Mouse (Mus musculus) c-Kit-negative CD71-positive TER-119-positive erythroid progenitor cells, embryonic 14.5 days (primary cell): ENCODE data around the gene Il31.
A peak's percentile ranks its signal among the peaks of the same experiment; 100 is the strongest.
"Not testable (repeated sequence)": the region's sequence is repeated elsewhere in the genome, so short reads cannot be mapped to it uniquely, and the experiment has no call there.

ENCODE experiments used
- DNase-seq: peaks from one replicate; pipeline ENCODE4 v3.0.0-alpha.2; 2013; ENCODE audit warnings: low read depth, low spot score

The Il31 gene

DNA sequence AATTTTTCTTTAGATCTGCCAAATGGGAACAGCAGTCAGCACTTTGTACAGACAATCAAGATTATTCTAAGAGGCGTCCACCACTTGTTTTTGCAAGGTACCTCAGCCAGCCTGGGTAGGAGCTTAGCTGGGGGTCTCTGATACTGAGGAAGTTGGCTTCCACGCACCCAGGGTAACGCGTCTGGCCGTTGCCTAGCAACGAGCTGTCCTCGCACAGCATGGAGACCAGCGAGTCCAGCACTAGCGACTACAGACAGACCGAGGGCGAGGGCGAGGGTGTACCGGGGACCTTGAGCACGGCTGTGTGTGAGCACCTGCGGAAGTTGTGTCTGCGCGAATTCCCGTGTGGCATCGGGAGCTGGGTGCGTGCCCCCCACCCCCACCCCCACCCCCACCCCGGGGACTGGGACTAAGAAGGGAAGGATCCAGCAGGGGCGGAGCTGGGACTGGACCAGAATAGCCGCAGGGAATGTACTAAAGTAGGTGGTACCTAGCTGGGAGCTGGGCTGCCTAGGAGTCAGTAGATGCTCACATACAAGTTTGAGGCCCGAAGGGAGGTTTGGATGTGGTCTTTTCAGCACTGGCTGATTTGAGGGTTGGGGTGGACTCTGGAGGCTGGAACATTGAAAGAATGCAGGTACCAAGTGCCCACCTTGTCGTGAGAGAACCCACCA, at the start of gene Il31, which contains the start of gene Lrrc43:
Il31 (minus strand) TSS at position 378 of the 674 bp plus-strand sequence.
Lrrc43 (plus strand) TSS at position 194 of the 674 bp plus-strand sequence.
- DNase-seq, result no peak

- DNase-seq, result no peak
Measured at GRCm38 (mm10) chr5:123533801-123534200, 44.5 kb upstream of the Il31 start.

DNA sequence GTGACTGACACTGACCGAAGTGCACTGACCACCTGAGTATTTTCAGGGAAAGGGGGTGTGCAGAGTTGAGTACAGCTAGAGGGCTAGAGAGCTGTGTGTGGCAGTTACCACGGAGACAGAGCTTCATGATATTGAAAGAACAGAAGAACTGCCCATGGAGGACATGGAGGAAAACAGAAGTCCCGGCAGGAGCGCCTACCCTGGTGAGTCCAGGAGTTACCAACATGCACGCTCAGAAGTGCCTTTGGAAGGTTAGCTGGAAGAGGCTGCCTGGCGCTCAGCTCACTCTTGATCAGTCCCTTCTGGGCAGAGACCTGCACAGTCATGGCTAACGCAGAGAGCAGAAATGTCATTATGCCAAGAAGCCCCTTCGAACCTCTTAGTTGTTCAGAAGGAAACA, 40.8 kb upstream of the Il31 start:
- no peak for DNase-seq

DNA sequence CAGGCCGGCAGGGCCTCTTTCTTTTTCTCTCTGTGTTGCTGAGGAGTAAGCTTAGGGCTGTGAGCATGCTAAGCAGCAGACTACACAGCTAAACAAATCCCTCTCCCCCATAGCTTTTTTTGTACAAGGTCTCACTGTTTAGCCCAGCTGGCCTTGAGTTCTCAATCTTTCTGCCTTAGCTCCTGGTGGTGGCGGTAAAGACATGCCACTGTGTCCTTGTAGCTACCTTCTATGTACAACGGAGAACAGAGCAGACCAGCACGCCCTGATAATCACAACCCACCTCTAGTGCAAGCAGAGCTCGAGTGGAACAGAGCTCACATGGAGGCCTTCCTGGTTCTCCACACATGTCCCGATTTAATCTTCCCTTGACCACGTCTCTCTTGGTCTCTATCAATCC, 39.4 kb upstream of the Il31 start:
- DNase-seq, result no peak

DNA sequence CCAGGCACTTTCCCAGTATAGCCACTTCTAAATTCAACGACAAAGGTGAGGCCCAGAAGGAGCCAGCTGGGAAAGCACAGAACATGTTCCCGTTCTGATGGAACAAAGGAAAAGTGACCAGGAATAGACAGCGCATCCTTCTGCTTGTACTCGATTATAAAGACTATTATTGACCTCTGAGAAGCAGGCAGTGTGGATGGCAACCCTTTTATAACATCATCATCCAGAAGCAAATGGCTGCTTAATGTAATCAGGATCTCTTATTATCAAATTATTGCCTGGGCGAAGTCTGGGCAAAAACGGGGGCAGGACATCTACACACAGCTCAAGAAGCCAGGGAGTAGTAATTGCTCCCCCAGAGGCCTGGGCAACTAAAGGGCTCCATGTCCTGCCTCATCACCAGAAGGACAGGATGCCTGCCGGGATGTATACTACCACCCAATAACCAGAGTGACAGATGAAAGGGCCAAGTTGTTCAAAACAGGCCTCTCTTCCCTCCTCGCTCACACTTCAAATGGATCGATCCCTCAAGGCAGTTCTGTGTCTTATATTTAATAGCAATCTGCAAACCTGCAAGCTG, 36.7 kb upstream of the Il31 start:
- no peak for DNase-seq

- DNase-seq, result no peak
Measured at GRCm38 (mm10) chr5:123525281-123525680, 36.0 kb upstream of the Il31 start, which contains the start of gene Gm49027. Gm49027 (minus strand) TSS chr5:123525488.

- no peak for DNase-seq
Measured at GRCm38 (mm10) chr5:123524393-123524750, 35.1 kb upstream of the Il31 start.

DNA sequence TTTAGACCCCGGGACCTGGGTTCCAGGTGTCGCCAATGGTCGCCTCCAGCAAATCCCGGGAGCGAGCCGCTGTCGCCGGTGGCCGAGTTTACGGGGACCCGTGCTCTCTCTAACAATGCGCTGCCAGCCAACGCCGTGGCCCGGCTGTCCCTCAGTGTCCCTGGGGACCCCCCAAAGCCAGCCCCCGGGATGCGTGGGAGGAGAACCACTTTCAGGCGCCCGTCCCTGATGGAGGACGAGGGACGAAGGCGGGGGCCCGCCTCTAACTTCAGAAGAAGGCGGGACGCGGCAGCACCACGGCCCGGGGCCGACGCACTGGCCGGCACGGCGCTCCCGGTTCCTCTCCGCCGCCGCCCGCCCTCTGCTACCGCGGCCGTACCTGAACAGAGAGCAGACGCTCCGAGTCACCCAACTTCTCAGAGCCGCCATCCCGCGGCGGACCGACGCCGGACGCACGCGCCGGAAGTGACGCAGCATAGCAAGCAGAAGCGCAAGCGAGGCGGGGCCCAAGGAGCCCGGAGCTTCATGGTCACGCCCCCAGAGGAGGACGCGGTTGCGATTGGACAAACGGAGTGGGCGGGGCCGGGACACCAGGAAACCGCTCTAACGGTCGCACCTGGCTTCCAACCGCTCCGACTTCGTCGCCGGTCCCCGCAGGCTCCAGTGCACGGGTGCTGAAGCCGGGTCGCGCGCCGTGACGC, 34.6 kb upstream of the Il31 start, which contains the start of gene Diablo:
Diablo (minus strand) TSS at position 485 of the 701 bp plus-strand sequence.
- DNase-seq, result peak; percentile 98

DNA sequence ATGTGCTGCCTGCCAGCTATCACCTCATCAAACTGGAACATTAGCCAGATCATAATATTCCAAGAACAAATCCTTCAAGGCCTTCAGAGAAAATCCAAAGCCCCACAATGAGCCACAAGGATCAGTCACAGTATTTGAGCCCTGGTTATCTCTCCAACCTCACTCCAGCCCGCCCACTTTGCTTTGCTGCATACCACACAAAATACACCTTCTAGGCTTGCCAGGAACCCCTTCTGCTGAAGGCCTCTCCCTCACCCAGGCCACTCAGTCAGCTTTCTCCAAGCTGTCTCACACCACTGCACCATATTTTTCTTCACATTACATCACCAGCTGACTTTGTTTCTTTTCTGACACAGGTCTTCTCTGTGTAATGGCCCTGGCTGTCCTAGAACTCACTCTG, 32.9 kb upstream of the Il31 start:
- no peak for DNase-seq

- no peak for DNase-seq
Measured at GRCm38 (mm10) chr5:123521621-123522020, 32.3 kb upstream of the Il31 start.

DNA sequence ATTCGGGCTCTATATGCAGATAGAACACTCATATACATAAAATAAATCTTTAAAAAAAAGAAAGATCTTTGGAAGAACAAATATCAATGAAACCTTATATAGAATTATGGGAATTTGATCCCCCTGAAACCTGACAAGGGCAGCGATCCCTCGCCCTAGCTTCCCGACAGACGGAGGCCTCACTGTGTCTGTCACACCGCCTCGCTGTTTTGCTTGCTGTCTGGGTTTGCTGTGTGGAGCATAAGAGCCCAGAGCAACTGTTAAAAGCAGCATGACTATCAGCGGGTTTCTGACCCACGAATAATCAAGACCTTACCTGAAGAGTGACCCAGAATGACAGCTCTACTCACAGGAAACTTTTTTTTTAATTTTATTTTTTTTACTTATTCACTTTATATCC, 31.4 kb upstream of the Il31 start:
- no peak for DNase-seq

DNA sequence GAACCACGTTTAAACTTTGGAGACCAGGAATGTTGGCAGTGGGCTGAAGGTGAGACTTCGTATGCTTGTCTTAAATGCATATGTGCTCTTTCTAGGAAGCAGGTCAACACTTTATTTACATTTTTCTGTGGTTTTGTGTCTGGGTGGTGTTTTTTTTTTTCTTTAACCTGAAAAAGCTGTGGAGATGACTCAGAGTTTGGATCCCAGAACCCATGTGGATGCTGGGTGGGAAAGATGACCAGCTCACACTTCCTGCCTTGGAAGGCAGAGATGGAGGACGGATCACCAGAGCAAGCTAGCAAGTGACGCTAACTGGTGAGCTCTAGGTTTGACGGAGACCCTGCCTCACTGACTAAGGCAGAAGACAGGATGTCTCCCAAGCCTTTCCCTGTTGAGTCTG, 25.6 kb upstream of the Il31 start:
- DNase-seq, result no peak

DNA sequence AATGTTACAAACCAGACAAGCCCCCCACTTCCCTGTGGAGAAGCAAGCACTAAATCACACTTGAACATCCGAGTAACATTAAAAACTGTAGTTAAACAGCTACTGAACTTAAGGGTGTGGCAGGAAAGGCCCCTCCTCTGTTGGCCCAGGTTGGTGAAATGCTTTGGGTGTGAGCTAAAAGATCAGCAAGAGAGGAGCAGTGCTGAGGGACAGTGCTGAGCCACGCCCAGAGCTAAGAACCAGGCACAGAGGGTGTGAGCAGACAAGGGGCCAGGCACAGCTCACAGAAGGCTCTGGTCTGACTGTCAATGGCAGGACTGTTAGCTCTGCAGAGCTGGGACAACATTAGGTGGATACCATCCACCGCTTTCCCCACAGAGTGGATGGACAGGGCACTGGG, 22.8 kb upstream of the Il31 start:
- DNase-seq, result no peak

- not testable (repeated sequence) for DNase-seq
Measured at GRCm38 (mm10) chr5:123511426-123511825, 22.1 kb upstream of the Il31 start.

- DNase-seq, result no peak
Measured at GRCm38 (mm10) chr5:123510160-123510559, 20.9 kb upstream of the Il31 start, which contains the start of gene B3gnt4. B3gnt4 (plus strand) TSS chr5:123510460.

DNA sequence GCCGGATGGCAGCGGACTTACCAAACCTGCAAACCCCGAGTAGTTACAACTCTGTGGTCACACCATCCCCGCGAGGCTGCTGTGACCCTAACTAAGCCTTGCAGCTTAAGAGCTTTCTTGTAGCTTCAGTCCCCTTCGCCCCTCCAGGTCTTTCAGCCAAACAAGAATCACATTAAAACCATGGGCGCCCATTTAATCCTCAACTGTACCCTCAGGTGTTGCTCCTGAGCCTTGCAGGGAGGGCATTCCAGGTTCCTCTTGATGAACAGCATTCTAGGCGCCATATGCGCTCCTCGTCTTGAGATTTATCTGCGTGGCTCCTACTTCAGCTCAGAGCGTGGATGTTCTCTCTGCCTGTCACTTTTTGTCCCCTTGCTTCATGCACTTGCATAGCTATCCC, 19.6 kb upstream of the Il31 start:
- DNase-seq, result no peak

DNA sequence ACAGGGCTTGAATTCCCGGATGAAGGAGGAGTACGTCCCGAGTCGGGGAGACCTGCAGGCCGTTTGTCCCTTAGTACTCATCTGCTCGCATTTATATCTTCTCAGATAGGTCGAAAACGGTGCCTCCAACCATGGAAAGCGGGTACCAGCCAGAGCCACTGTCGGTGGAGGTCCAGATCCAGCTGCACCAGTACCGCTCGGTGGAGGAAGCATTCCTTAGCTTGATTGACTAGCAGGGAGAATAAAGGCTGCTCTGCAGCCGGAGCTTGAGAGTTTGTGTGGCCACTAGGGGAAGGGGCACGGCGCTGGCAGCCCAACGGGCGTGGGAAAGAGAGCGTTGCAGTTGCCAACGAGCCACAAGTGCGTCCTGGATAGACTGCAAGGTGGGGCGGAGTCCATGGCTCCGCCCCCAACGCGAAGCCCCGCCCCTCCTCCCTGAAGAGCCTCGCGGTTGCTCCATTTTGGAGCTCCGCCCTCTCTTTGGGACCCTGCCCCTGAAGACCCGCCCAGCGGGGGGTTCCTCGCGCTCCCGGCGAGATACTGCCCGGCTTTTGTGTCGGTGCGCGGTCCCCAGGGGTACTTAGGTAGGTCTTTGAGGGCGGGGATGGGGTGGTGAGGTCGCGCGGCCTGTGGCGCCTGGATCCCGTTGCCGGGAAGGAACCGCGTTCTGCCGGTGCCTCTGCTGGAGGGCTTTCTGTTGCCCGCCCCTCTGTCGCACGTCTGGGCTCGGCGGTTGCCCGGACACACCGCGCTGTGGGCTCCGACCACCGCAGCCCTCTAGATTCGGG, 18.8 kb upstream of the Il31 start:
- peak; percentile 26 for DNase-seq

DNA sequence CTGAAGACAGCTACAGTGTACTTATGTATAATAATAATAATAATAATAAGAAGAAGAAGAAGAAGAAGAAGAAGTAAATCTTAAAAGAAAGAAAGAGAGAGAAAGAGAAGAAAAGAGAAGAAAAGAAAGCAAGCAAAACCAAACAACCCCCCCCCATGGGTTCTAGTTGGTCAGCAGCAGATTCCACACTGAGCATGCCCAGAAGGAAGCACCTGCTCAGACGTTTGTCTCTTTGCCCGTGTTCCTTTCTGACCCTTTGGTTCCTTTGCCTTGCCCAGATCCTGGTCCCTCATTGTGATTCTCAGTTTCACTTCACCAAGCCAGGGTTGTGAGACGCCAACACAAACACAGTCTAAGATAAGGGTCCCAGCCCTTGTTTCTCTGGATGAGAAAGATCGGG, 12.7 kb upstream of the Il31 start:
- DNase-seq, result no peak

- DNase-seq, result no peak
Measured at GRCm38 (mm10) chr5:123499717-123500116, 10.4 kb upstream of the Il31 start.

- no peak for DNase-seq
Measured at GRCm38 (mm10) chr5:123489935-123490334, 646 bp upstream of the Il31 start.

GRCm38 (mm10) chr5:123487659-123488395, 1.5 kb downstream of the Il31 start:
- no peak for DNase-seq
